Mouse (Mus musculus) spleen, adult 18-20 months (tissue): ENCODE data around the gene Creb5.

Experiments
- DNase-seq, 2 experiments: peaks; one replicate each; pipeline ENCODE4 v3.0.0; 2022; ENCODE audit warnings: mixed read lengths in 2 of 2

The Creb5 gene

DNA sequence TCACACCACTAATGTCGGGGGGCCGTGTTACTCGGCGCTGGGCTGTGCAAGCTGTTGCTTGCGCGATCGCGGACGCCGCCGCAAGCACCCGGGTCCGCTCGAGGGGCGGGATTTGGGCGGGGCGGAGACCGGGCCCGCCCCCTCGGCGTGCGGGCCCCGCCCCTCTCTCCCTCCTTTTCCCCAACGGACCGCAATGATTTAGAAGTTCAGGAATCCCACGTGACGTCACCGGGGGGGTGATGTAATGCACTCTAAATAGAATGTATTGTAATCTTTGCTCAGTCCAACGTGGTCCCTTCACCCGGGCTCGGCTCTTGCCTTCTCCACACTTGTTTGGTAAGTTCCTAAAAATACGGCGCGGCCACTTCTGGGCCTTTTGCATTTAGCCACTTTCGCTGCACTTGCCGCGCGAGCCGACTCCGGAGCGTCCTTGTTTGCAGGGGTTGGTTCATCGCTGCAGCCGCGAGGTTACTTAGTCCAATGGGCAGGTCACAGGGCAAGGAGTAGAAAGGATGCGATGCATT is at the start of gene Creb5:
TSS of gene Creb5 (plus strand) at position 233 of the 524 bp plus-strand sequence.
- DNase-seq = peak; percentile 21 to 52

DNA sequence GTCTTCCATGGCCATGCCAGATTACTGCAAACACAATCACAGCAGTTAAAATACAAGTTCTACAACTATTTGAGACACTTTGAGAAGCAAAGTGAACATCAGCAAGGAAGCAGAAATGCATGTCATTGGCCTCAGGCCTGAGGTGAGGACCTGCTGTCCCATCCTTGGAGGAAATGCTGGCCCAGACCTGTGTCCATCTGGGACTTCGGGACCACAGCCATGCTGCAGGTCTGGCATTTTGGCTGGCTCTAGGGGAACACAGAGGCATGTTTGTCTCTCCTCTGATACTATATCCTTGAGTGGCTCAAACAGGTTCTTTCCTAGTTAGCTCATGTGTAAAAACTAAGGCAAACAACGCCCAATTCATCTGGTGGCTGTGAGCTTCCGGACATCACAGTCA is 27.2 kb upstream of the Creb5 start:
- no peak for DNase-seq

DNA sequence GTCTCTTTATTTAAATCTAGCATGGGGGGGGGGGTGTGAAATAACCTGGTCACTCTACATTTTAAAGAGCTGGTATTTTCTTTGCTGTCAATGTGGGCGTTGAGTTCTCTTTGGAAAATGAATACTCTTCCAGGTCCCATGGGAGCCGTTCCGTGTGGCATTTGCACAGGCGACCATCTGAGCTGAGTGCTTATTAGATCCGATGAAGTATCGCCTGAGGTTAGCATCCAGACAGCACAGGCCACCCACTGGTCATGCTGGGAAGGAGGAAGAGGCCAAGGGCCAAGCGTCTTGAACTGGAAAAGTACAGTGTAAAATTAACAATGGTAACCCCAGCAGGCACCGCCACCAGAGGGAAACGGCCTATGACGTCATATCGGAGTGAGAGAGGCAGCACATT is 24.7 kb upstream of the Creb5 start:
- DNase-seq = no peak

DNA sequence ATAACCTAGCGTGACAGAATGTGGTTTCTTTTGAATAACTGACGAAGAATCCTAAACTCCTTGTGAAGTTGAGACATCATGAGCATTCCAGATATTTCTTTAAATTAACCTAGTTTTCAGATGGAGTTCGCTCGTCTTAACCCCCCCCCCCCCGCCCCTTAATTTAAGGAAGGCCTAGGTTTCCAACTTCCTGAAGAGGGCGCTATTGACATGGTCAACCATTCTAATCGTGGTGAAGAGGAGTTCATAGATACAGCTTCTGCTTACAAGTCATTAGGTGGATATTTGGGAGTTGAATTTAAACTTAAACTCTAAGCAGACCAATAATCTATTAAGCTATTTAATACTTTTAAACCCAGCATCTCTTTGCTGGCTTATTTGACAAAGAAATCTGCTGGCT is 20.0 kb upstream of the Creb5 start:
- DNase-seq = no peak

- no peak for DNase-seq
Observed at GRCm38 (mm10) chr6:53267732-53268505, 19.2 kb upstream of the Creb5 start.

DNA sequence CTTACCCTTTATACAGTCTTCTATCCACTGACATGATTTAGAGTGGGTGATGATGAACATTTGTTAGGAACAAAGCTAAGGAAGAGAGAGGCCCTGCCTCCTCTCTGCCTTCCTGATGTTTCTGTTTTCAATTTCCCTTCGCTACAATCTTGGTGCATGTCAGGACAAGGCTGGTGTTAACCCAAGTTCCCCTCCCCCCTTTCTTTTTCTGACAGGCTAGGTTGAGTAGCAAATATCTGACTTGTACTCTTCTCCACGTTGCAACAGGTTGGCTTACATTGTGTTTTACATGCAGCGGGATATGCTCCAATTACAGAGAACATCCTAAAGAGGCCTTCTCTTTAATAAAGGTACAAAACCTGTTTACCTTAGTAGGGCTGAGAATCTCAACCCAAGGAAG is 15.9 kb upstream of the Creb5 start:
- DNase-seq = no peak

DNA sequence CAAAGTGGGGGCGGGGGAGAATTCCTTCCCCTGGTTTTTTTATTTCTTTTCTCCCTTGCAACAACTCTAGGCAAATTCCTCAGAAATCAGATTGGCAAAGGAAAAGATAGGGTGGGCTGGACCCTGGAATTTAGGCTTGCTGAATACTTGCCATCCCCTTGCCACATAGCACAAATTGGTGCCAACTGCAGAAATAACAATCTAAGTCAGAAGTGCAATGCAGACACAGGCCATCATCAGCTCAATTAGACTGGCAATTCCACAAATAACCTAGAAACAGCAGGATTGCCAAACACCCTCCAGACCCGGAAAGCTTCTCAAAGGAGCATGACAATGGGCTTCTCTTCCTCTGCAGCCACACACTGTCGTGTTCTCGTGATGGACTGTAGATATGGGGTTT is 15.4 kb upstream of the Creb5 start:
- DNase-seq = no peak

DNA sequence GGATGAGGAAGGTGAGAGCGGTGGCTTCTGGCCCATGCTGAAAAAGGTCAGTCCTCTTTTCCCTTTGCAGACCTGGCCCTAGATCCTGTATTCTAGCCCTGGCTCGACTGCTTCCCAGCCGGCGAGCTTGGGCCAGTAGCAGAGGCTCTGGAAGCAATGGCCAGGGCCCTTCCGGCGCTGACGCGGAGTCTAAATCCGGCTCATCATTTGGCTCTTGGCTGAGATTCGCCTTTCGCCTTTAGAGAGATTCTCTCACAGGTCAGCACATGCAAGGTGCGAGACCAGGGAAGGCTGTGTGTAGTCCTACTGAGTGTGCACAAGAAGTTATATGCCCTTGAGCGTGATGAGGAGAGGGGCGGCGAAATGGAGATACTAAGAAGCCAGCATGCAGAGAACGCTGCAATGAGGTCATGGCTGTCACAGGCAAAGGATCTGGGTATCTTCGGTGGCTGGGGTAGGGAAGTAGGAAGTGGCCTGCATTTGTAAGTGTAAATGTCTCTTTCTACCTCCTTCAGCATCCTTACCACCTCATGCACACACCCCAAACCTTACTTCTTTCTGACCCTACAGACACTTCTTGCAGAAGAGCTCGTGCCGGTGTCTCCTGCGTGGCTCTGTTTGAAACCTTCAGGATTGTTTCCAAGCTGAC is 557 bp upstream of the Creb5 start:
- DNase-seq = no peak

DNA sequence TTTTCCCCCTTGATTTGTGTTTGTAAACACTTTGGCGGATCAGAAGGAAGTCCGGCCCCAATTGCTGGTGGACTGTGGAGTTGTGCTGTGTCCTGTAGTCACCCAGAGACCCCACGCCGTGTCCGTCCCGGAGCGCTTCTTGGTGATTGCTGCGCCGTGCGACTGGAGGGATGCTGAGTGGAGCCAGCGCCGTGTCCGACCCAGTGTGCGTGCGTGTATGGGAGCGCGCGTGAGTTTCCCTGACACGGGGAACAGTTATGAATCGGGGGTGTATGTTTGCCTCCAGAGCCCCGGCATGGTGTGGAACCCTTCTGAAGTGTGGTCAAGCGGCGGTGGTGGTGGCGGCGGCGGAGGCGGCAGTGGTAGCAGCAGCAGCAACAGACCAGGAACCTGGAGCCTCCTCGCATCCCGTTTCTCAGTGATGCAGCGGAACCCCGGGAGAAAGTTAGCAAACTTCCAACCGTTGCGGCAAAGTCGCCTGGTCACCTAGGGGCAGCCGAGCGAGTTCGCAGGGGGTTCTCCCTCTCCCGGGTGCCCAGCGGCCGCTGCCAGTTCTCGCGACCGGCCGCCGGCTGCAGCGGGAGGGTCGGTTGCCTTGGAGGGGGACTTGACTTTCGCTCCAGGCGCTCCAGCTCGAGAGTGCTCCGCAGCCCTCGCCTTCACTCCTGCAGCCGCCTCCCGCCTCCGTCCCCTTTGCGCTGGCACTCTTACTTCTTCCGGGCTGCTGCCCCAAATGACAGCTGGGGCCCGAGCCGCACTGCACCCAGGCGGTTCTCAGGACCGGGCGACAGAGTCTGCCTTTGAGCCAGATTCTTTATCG is 702 bp downstream of the Creb5 start:
- DNase-seq = peak; percentile 13 to 31

DNA sequence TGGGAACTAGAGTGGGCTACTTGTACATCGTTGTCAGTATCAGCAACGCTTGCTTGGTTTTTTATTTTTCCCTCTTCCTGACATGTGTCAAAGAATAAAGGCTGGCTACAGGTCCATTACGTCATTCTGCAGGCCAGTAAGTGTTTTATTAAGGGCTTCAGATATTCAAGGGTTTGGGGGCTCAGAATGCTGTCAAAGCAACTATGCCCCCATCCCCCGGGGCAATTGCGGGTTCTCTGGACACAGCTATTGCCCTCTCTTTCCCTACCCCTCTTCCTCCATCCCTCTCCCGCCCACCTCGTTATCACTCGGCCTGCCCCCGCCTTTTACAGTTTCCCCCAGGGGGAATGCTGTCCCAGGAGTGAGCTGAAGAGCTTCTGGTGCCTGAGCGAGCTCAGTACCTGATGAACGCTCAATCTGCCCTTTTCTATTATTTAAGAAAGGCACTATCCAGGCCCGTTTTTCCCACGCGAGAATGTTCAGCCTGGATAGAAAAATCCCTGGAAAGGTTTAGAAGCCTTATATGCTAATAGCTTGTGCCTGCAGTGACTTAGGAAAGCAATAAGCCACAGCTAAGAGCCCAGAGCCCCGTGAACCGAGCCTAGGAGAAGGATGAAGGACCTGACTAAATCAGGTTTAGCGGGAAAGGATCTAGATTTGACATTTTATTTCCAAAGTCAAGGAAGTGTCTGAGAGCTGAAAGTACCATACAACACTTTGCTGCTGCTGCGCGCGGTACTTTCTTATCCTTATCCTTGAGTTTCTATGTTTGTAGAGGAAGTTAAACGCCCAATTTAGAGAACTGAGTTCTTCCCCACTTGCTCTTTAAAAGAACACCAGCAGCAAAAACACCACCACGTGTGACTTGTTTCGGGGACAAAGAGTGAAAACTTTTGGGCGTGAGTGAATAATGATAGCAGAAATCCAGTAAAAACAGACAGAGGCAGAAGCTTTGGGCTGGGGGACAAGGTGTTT is 1.8 kb downstream of the Creb5 start:
- peak in 1 of 2 experiments; percentile 6 for DNase-seq

DNA sequence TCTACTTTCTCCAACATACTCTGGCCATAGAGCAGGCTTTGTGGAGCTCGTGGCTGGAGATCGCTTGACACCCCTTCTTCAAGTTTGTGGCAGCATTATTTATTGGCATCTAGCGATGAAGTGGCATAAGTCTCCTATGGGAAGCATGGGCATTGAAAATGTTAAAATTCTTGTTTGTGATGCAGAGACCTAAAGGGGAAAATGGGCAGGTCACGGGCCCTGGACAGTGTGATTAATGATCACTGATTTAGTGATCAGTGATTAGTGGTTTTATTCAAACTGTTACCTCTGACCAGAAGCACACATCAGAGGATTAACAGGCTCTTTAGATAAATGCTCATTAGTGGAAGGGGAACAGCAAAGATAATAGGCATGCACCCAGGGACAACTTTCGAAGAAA is 2.6 kb downstream of the Creb5 start:
- no peak for DNase-seq

GRCm38 (mm10) chr6:53290215-53290990 is 3.3 kb downstream of the Creb5 start:
- DNase-seq = no peak

- DNase-seq = no peak
Observed at GRCm38 (mm10) chr6:53292931-53293330, 5.9 kb downstream of the Creb5 start.

DNA sequence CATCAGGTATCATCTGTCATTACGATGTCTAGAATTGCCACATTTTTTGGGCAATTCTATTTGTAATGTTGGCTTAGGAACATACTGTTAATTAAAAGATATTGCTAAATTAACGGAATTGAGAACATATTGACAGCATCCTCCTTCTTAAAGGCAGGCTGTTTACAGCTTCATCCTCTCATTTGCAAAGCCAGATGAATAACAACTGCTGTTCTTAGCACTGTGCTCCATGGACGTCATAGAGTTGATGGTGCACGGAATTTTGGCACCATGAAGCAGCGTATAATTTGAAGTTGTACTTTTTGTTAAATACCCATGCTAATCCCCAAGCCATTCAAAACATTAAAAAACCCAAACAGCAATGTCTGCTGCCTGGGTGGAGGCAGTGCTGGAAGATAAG is 10.8 kb downstream of the Creb5 start:
- no peak for DNase-seq

DNA sequence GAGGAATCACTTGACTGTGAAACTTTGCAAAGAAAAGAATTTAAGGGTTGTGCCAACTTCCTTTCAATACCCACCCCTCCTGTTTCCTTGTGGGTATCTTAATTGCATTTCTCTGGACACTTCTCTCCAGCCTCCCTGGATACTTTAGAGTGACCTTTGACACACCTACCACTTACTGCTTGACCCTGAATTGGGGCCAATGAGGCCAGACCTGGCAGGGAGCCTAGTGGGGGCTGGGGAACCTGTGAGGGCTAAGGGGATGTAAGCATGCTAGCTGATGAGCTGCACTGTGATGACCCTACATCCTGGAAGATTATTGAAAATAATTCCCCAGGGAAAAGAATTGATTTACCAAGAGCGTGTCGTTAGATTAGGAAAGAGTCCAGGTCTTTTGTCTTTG is 17.1 kb downstream of the Creb5 start:
- DNase-seq = no peak

- DNase-seq = no peak
Observed at GRCm38 (mm10) chr6:53306156-53306555, 19.1 kb downstream of the Creb5 start.

- no peak for DNase-seq
Observed at GRCm38 (mm10) chr6:53306710-53307109, 19.6 kb downstream of the Creb5 start.

DNA sequence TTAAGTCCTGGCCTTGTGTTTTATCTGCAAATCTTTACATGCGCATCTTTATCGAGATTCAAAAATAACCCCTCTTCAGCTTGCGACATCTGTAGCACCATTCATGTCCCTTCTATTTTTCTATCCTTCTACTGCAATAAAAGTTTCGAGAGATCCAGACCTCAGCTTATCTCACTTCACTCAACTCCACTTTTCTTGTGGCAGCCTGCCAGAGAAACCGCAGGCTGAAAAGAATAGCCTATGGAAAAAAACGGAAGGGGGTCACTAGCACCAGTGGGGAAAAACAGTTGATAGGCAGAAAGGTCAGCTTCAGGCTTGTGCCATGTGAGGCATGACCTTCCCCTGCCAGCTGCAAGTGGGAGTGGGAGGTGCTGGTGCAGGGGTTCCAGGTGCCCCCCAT is 21.6 kb downstream of the Creb5 start:
- no peak for DNase-seq

DNA sequence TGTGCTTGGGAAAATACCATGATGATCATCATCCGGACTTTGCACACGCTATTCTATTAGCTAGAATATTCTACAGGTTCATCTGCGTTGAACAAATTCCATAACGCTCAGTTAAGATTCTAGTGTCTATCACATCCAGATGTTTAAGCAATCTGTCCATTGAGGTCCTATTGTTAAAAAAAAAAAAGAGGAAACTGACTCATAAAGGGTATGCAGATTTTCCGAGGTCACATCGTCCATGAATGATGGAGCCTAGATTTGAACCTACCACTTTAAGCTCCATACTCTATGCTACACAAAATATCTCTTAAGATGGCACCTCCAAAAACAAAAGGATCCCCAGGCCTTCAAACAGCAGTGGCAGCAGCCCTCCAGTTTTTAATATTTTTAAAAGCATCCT is 26.5 kb downstream of the Creb5 start:
- no peak for DNase-seq

DNA sequence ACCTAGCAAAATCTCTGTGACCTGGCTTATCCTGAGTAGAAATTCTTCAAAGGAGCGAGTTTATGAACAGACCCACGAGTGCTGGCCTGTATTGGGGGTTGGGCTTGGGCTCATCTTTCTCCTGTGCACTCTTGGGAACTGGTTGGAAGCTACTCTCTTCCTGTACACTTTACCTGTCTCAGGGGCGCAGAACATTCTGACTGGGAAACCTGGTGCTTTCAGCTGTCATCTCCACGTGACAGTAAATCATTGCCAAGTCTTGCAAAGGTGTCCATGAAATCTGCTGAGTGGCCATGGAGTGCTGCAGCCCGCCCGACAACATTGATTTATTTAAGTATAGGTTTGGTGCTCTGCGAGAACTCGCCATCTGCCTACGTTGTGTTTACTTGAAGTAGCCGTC is 27.1 kb downstream of the Creb5 start:
- no peak for DNase-seq

- no peak for DNase-seq
Observed at GRCm38 (mm10) chr6:53319543-53320325, 32.7 kb downstream of the Creb5 start.
